Mouse (Mus musculus): ENCODE data around the gene Acvr2a.
"Not testable (repeated sequence)": the region's sequence is repeated elsewhere in the genome, so short reads cannot be mapped to it uniquely, and the experiment has no call there.

- TF ChIP-seq POLR2A (IDR thresholded peaks at IDR 0.05; ENCODE audit: insufficient read depth, low read depth, low read length); CTCF (IDR thresholded peaks at IDR 0.05); EP300 (IDR thresholded peaks at IDR 0.05; ENCODE audit: insufficient read depth, low read depth, low read length): not testable (repeated sequence)
These were observed 51.7 kb downstream of the Acvr2a start for GRCm38 (mm10) chr2:48865596-48865995.

All from heart, adult 2 months (tissue).